Comparison of ENCODE assay signal across 8 mouse cellular contexts in the genomic region with DNA sequence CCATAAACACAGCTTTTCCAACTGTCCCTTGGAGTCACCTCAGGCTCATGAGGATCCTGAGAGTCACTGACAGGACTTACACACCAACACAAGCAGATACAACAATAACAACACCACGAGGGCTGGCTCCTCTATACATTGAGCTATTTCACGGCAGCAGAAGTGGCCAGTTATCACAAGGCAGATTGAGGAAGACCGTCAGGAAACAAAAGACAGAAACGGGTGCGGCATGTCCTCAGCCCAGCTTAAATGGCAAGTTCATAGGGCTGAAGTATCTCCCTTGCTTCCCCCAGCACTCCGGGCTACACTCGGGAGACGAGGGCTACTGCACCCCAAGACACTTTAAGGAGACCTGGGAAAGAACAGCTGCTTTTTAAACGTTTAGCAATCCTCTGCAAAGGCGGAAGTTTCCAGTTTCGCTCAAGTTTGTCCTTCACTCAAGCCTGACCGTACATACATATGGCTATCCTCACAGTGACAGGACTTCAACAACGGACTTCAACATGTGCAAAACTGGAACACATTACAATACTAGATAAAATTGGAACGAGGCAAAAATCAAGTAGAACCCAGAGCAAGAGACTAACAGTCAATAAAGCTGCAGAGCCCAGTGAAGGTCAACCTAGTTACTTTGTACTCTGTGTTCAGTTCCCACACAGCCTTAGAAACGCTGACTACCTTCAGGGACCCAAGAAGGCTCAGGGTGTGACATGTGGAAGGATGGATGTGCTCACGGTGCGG. TPM values are rescaled to one million over a fixed set of nuclear protein-coding genes. Genes with fewer than 3 reads are reported as not detected.
DNase-seq lines count a peak whose midpoint lies in the region; ATAC-seq and TF ChIP-seq lines count a peak whose summit lies in the region.

No protein-coding gene starts in this region.

- H3K79me2 ChIP-seq in heart, adult 2 months (replicated peaks; ENCODE audit: control insufficient read depth, insufficient read depth, low read length): peaks cover 3% of the 10 kb centered on the region

- peaks cover 10% of the 10 kb centered on the region; the same call in 1 of the 2 replicates for H3K36me3 ChIP-seq in heart, adult 2 months (ENCODE audit: control insufficient read depth, insufficient read depth, low read length)
- peaks cover 2% of the 10 kb centered on the region; the same call in 1 of the 2 replicates for H3K36me3 ChIP-seq in embryonic facial prominence, embryonic 11.5 days (replicated peaks; ENCODE audit: control insufficient read depth, insufficient read depth, low read depth, low read length)
- peaks cover 19% of the 10 kb centered on the region; the same call in 1 of the 2 replicates for H3K36me3 ChIP-seq in hindbrain, postnatal 0 days (ENCODE audit: insufficient read depth, low read length)
- peaks cover 17% of the 10 kb centered on the region for H3K36me3 ChIP-seq in midbrain, embryonic 15.5 days (replicated peaks)

- peak overlapping the region; percentile 98 for H3K4me3 ChIP-seq in heart, adult 2 months
- H3K4me3 ChIP-seq in embryonic facial prominence, embryonic 11.5 days (ENCODE audit: low read depth, low read length): peak overlapping the region; percentile 13
- peak overlapping the region; percentile 88 for H3K4me3 ChIP-seq in hindbrain, postnatal 0 days (ENCODE audit: low read length)
- peak overlapping the region; percentile 1; the same call in 1 of the 2 replicates for H3K4me3 ChIP-seq in midbrain, embryonic 15.5 days

- H3K4me1 ChIP-seq in heart, adult 2 months (ENCODE audit: control insufficient read depth, insufficient read depth, low read length): peaks cover 21% of the 10 kb centered on the region
- no peaks in the 10 kb centered on the region for H3K4me1 ChIP-seq in embryonic facial prominence, embryonic 11.5 days (ENCODE audit: control insufficient read depth, insufficient read depth, low read length)
- peaks cover 18% of the 10 kb centered on the region for H3K4me1 ChIP-seq in hindbrain, postnatal 0 days (ENCODE audit: insufficient read depth, low read length)
- peaks cover 33% of the 10 kb centered on the region for H3K4me1 ChIP-seq in midbrain, embryonic 15.5 days

- TF ChIP-seq POLR2A in heart, adult 2 months (IDR thresholded peaks at IDR 0.05; ENCODE audit: insufficient read depth, low read depth, low read length): 0 out of 2 replicates have a peak, but pooled peaks have one; percentile 15

- H3K27me3 ChIP-seq in heart, adult 2 months (ENCODE audit: control insufficient read depth, insufficient read depth, low read length): no peaks in the 10 kb centered on the region
- H3K27me3 ChIP-seq in embryonic facial prominence, embryonic 11.5 days (ENCODE audit: control insufficient read depth, insufficient read depth, low read length): no peaks in the 10 kb centered on the region
- no peaks in the 10 kb centered on the region for H3K27me3 ChIP-seq in hindbrain, postnatal 0 days (ENCODE audit: insufficient read depth, low read length)
- no peaks in the 10 kb centered on the region for H3K27me3 ChIP-seq in midbrain, embryonic 15.5 days (replicated peaks)

- TF ChIP-seq EP300 in heart, adult 2 months (IDR thresholded peaks at IDR 0.05; ENCODE audit: insufficient read depth, low read depth, low read length): no peak

- no peak for DNase-seq in heart, adult 2 months
- no peak for DNase-seq in heart, adult 8-10 months (ENCODE audit: low spot score)
- DNase-seq in embryonic facial prominence, embryonic 11.5 days (ENCODE audit: low spot score): no peak
- no peak for DNase-seq in hindbrain, postnatal 0 days (ENCODE audit: low spot score)
- no peak for DNase-seq in layer of hippocampus, postnatal 14 days (ENCODE audit: low spot score in 2 of 2)
- DNase-seq in adrenal gland, adult 8-10 months: no peak
- DNase-seq in urinary bladder, postnatal 25 days (ENCODE audit: low spot score): no peak

- H3K27ac ChIP-seq in heart, adult 2 months: peak overlapping the region; percentile 70
- no peak overlapping the region for H3K27ac ChIP-seq in embryonic facial prominence, embryonic 11.5 days (replicated peaks; ENCODE audit: low read depth, low read length)
- H3K27ac ChIP-seq in hindbrain, postnatal 0 days: no peak overlapping the region
- no peak overlapping the region for H3K27ac ChIP-seq in midbrain, embryonic 15.5 days

- no peak for TF ChIP-seq CTCF in heart, adult 2 months (IDR thresholded peaks at IDR 0.05)
- no peak for TF ChIP-seq CTCF in hindbrain, postnatal 0 days (IDR thresholded peaks at IDR 0.05; ENCODE audit: low read depth)

- 13% methylated on average over 17 of the region's 17 CpGs for WGBS in heart, adult 2 months
- 64% methylated on average over 17 of the region's 17 CpGs for WGBS in embryonic facial prominence, embryonic 11.5 days
- 66% methylated on average over 17 of the region's 17 CpGs for WGBS in hindbrain, postnatal 0 days
- WGBS in midbrain, embryonic 15.5 days: 73% methylated on average over 17 of the region's 17 CpGs

- H3K4me2 ChIP-seq in embryonic facial prominence, embryonic 11.5 days (ENCODE audit: low read depth, low read length): peak overlapping the region; percentile 24; the same call in 1 of the 2 replicates
- peak overlapping the region; percentile 70 for H3K4me2 ChIP-seq in hindbrain, postnatal 0 days (ENCODE audit: low read depth, low read length)
- H3K4me2 ChIP-seq in midbrain, embryonic 15.5 days: peak overlapping the region; percentile 71

- peak overlapping the region; percentile 62 for H3K9ac ChIP-seq in heart, adult 2 months (ENCODE audit: low read depth, low read length)
- H3K9ac ChIP-seq in embryonic facial prominence, embryonic 11.5 days (replicated peaks; ENCODE audit: low read length): peak overlapping the region; percentile 18; the same call in 1 of the 2 replicates
- H3K9ac ChIP-seq in hindbrain, postnatal 0 days (replicated peaks; ENCODE audit: low read length): 0 out of 2 replicates have a peak overlapping the region, but pooled peaks have one; percentile 24
- H3K9ac ChIP-seq in midbrain, embryonic 15.5 days: no peak overlapping the region; the same call in 1 of the 2 replicates

- intact Hi-C loops in heart, adult 2 months (cut with DNase I): loop anchor here (2.0 to 5.0 kb wide), 3 partner anchors 63 to 169 kb away; no protein-coding TSS in a partner anchor

- H3K9me3 ChIP-seq in embryonic facial prominence, embryonic 11.5 days (replicated peaks; ENCODE audit: control insufficient read depth, low read length): no peaks in the 10 kb centered on the region
- no peaks in the 10 kb centered on the region for H3K9me3 ChIP-seq in hindbrain, postnatal 0 days (ENCODE audit: low read length)
- H3K9me3 ChIP-seq in midbrain, embryonic 15.5 days: no peaks in the 10 kb centered on the region

- ATAC-seq in embryonic facial prominence, embryonic 11.5 days (replicated peaks; ENCODE audit: insufficient number of reproducible peaks, low FRiP score, low TSS enrichment, low read depth): no peak
- ATAC-seq in hindbrain, postnatal 0 days: no peak
- ATAC-seq in midbrain, embryonic 15.5 days (replicated peaks): no peak

RNA-seq across cellular contexts. Expression of gene Sik1, which starts 2.0 kb away (rescaled TPM):
- 10 to 100 TPM; 39.6 to 62.7 TPM for total RNA-seq in heart, adult 2 months (2021)
- polyA plus RNA-seq in heart, adult 2 months (2012; rRNA removed): 15.4 and 21.0 TPM in 2 replicates
- total RNA-seq in heart, adult 8-10 months (2022): 10 to 100 TPM; 19.0 to 34.0 (median 30.2) TPM
- polyA plus RNA-seq in embryonic facial prominence, embryonic 11.5 days (2014; fragmentation: Nextera tagmentation; extraction: Ambion mirVana): 10.5 and 14.0 TPM in 2 replicates
- 39.6 and 41.6 TPM in 2 replicates for total RNA-seq in hindbrain, postnatal 0 days (2014; rRNA removed)
- 14.4 and 18.1 TPM in 2 replicates for polyA plus RNA-seq in hindbrain, postnatal 0 days (2015; fragmentation: Nextera tagmentation; extraction: Ambion mirVana)
- 22.9 and 25.5 TPM in 2 replicates for polyA plus RNA-seq in midbrain, embryonic 15.5 days (2015; fragmentation: Nextera tagmentation; extraction: Ambion mirVana)
- total RNA-seq in layer of hippocampus, postnatal 14 days (2021): 10 to 100 TPM; 16.1 to 16.7 TPM
- 100 to 1,000 TPM in 1 of 4 experiments, 10 to 100 TPM in 2, 1 to 10 TPM in 1; 8.6 to 127 (median 15.7) TPM for total RNA-seq in adrenal gland, adult 8-10 months (2022)

Comparison
In these comparisons a context has a peak if more than half of its experiments do, and no peak if none do; other contexts are left out.
1. H3K4me3 ChIP-seq: peak in every context shown above with its lines; median percentile 98 in heart, adult 2 months; 88 in hindbrain, postnatal 0 days; 13 in embryonic facial prominence, embryonic 11.5 days; 1 in midbrain, embryonic 15.5 days.